Mouse (Mus musculus): ENCODE measurements around the gene Pfkfb3. TPM values are rescaled to one million over a fixed set of nuclear protein-coding genes. Genes with fewer than 3 reads are reported as not detected.

Pfkfb3 gene
- polyA plus RNA-seq, 1 experiment from 2014 or later = 15.5 TPM

GRCm38 (mm10) chr2:11436353-11436752 is 117.5 kb downstream of the Pfkfb3 start:
- Histone ChIP-seq H3K4me1 (peaks cover 17% of the 10 kb centered on the region), H3K27me3 (ENCODE audit: poor library complexity, severe bottlenecking) (no peaks in the 10 kb centered on the region), H3K36me3 (replicated peaks) (no peaks in the 10 kb centered on the region), H3K27ac (no peak overlapping the region), H3K9me3 (no peaks in the 10 kb centered on the region), H3K4me3 (no peak overlapping the region)
- DNase-seq (ENCODE audit: extremely low spot score, low spot score) = no peak
- WGBS = 94% methylated on average over 11 of the region's 11 CpGs

GRCm38 (mm10) chr2:11433353-11433752 is 120.5 kb downstream of the Pfkfb3 start:
- Histone ChIP-seq H3K9me3 (no peaks in the 10 kb centered on the region), H3K27ac (no peak overlapping the region), H3K36me3 (replicated peaks) (no peaks in the 10 kb centered on the region), H3K4me3 (no peak overlapping the region), H3K27me3 (ENCODE audit: poor library complexity, severe bottlenecking) (no peaks in the 10 kb centered on the region), H3K4me1 (peaks cover 26% of the 10 kb centered on the region)
- no peak for DNase-seq (ENCODE audit: extremely low spot score, low spot score)
- WGBS = 83% methylated on average over 5 of the region's 5 CpGs

DNA sequence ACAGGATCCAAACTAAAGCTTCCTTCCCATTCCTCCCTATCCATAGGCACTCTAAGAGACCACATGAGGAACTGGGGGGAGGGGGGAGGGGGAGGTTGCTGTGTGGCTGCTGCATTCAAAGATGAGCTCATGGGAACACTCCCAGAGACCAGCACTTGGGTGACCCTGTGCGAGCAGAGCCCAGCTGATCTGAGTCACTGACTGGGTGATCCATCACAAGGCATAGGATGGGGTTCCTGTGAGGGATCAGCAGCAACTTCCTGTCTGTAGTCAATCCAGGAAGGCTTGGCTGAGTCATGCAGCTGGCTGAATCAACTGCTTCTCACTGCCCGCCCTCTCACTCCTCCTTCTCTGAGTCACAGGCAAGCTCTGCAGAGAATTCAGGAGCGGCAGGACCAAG is 124.3 kb downstream of the Pfkfb3 start:
- WGBS = 54% methylated on average over 3 of the region's 3 CpGs
- DNase-seq (ENCODE audit: extremely low spot score, low spot score) = no peak
- Histone ChIP-seq H3K9me3 (no peaks in the 10 kb centered on the region), H3K27me3 (ENCODE audit: poor library complexity, severe bottlenecking) (no peaks in the 10 kb centered on the region), H3K4me1 (peaks cover 28% of the 10 kb centered on the region), H3K4me3 (no peak overlapping the region), H3K27ac (peak overlapping the region; percentile 22; the same call in 1 of the 2 replicates), H3K36me3 (replicated peaks) (no peaks in the 10 kb centered on the region)

DNA sequence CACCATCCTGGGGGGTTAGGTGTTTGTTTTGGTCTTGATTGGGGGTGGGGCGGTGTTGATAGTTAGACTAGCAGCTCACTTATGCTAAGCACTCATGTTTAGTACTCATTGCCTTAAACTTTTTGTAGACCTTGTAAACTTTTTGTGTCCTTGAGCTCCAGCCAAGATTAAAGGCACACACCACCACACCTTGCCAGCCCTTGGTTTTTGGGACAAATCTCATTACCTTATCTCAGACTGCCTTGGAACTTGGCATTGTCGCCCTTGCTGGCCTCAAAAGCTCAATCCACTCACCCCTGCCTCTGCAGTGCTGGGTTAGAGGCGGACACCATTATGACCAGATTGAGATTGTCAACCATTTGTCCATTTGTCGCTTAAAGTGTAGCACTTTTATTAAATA is 125.3 kb downstream of the Pfkfb3 start:
- H3K36me3 ChIP-seq (replicated peaks) = no peaks in the 10 kb centered on the region
- DNase-seq (ENCODE audit: extremely low spot score, low spot score) = no peak
- no peaks in the 10 kb centered on the region for H3K27me3 ChIP-seq (ENCODE audit: poor library complexity, severe bottlenecking)
- 93% methylated on average over 4 of the region's 4 CpGs for WGBS
- peaks cover 19% of the 10 kb centered on the region for H3K4me1 ChIP-seq
- no peak overlapping the region for H3K4me3 ChIP-seq
- H3K27ac ChIP-seq = no peak overlapping the region
- H3K9me3 ChIP-seq = no peaks in the 10 kb centered on the region

- no peak overlapping the region for H3K4me3 ChIP-seq
- no peak overlapping the region for H3K27ac ChIP-seq
- H3K36me3 ChIP-seq (replicated peaks) = no peaks in the 10 kb centered on the region
- H3K9me3 ChIP-seq = no peaks in the 10 kb centered on the region
- peaks cover 15% of the 10 kb centered on the region for H3K4me1 ChIP-seq
- H3K27me3 ChIP-seq (ENCODE audit: poor library complexity, severe bottlenecking) = no peaks in the 10 kb centered on the region
- DNase-seq (ENCODE audit: extremely low spot score, low spot score) = no peak
- 89% methylated on average over 6 of the region's 6 CpGs for whole genome bisulfite sequencing
Measured at GRCm38 (mm10) chr2:11427596-11427995, 126.3 kb downstream of the Pfkfb3 start.

GRCm38 (mm10) chr2:11426379-11426778 is 127.5 kb downstream of the Pfkfb3 start:
- Histone ChIP-seq H3K27ac (no peak overlapping the region), H3K4me3 (no peak overlapping the region), H3K9me3 (no peaks in the 10 kb centered on the region), H3K27me3 (ENCODE audit: poor library complexity, severe bottlenecking) (no peaks in the 10 kb centered on the region), H3K4me1 (peaks cover 15% of the 10 kb centered on the region), H3K36me3 (replicated peaks) (no peaks in the 10 kb centered on the region)
- DNase-seq (ENCODE audit: extremely low spot score, low spot score) = no peak
- 71% methylated on average over 3 of the region's 3 CpGs for WGBS

DNA sequence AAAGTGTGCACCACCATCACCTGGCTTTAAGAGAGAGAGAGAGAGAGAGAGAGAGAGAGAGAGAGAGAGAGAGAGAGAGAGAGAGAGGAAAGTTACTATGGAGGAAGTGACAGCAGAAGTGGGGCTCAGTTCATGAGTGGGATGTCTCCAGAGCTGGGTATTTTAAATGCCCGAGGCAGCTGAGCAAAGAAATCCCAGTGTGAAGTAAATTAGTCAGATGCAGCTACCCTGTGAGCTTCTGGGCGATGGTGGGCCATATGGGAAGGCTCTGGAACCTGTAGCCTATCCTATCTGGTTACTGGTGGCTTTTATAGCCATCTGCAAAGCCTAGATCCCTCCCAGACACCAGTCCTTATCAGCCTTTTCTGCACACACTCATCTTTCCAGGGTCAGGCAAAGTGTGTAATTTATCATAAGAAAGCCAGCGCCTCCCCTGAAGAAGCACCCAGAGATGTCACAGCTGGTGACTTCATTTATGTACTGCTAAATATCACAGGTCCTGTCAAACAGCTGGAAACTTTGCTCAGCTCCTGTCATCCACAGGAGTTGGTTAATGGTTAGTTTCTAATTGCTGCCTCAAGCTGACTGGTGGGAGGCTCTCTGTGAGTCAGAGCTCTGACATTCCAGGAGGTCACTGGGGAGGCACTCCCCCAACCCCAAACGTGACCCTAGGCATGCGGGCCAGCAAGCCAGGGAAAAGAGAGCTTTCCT is 128.3 kb downstream of the Pfkfb3 start:
- 51% methylated on average over 5 of the region's 5 CpGs for WGBS

DNA sequence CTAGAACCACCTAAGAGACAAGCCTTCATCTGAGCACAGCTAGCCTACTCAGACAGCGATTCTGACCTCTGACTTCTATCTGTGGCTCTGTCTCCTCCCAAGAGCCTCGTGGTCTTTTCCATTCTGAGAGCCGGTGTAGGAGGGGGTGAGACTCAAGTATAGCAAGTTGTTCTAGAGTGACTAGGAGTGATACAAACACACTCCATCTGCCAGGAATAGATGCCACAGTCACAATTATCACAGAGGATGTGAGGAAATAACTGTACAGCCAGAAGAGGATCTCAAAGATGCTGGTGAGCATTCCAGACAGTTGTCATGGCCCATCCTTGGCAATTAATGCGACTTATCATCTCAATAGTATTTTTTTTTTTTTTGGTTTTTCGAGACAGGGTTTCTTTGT is 129.6 kb downstream of the Pfkfb3 start:
- Histone ChIP-seq H3K4me1 (peaks cover 7% of the 10 kb centered on the region), H3K27ac (no peak overlapping the region), H3K9me3 (no peaks in the 10 kb centered on the region), H3K36me3 (replicated peaks) (no peaks in the 10 kb centered on the region), H3K4me3 (no peak overlapping the region), H3K27me3 (ENCODE audit: poor library complexity, severe bottlenecking) (no peaks in the 10 kb centered on the region)
- no peak for DNase-seq (ENCODE audit: extremely low spot score, low spot score)
- WGBS = 85% methylated on average over 5 of the region's 5 CpGs

More for the DNA sequence above, 128.3 kb downstream of the Pfkfb3 start:
- H3K4me3 ChIP-seq = no peak overlapping the region
- H3K27ac ChIP-seq = no peak overlapping the region
- H3K36me3 ChIP-seq (replicated peaks) = no peaks in the 10 kb centered on the region
- H3K4me1 ChIP-seq = peaks cover 15% of the 10 kb centered on the region
- DNase-seq (ENCODE audit: extremely low spot score, low spot score) = no peak
- no peaks in the 10 kb centered on the region for H3K9me3 ChIP-seq
- H3K27me3 ChIP-seq (ENCODE audit: poor library complexity, severe bottlenecking) = no peaks in the 10 kb centered on the region

GRCm38 (mm10) chr2:11423421-11423820 is 130.5 kb downstream of the Pfkfb3 start:
- no peaks in the 10 kb centered on the region for H3K36me3 ChIP-seq (replicated peaks)

DNA sequence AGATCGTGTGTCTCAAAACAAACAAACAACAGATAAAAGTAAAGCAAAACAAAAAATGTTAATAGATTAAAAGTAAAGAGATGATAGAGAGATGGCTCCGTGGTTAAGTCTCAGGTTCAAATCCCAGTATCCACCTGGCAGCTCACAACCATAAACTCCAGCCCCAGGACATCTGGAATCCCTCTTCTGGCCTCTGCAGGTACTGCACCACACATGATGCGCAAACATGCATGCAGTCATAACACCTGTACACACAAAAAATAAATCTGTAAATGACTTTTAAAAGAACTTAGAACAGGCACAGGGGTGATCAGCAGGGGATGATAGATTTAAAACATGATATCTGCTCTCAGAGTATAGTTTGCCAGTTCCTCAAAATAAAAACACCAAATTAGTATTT is 131.5 kb downstream of the Pfkfb3 start:
- H3K4me1 ChIP-seq = peaks cover 6% of the 10 kb centered on the region
- H3K36me3 ChIP-seq (replicated peaks) = no peaks in the 10 kb centered on the region
- no peak for DNase-seq (ENCODE audit: extremely low spot score, low spot score)
- no peaks in the 10 kb centered on the region for H3K9me3 ChIP-seq
- H3K27ac ChIP-seq = no peak overlapping the region
- no peaks in the 10 kb centered on the region for H3K27me3 ChIP-seq (ENCODE audit: poor library complexity, severe bottlenecking)
- WGBS = 84% methylated on average over 3 of the region's 3 CpGs
- H3K4me3 ChIP-seq = no peak overlapping the region

More at GRCm38 (mm10) chr2:11423421-11423820, 130.5 kb downstream of the Pfkfb3 start:
- no peaks in the 10 kb centered on the region for H3K27me3 ChIP-seq (ENCODE audit: poor library complexity, severe bottlenecking)
- no peaks in the 10 kb centered on the region for H3K9me3 ChIP-seq
- no peak for DNase-seq (ENCODE audit: extremely low spot score, low spot score)
- no peak overlapping the region for H3K27ac ChIP-seq
- H3K4me1 ChIP-seq = peaks cover 6% of the 10 kb centered on the region
- 88% methylated on average over 2 of the region's 2 CpGs for WGBS
- no peak overlapping the region for H3K4me3 ChIP-seq

Other genes with a start within 250 kb of the Pfkfb3 start
- 203 and 213 TPM in 2 replicates for gene Rbm17, start 50.1 kb upstream of the Pfkfb3 start, polyA plus RNA-seq (2016; fragmentation: Nextera tagmentation; extraction: Ambion mirVana)
- not detected in 2 replicates for gene Gm17490, start 72.2 kb upstream of the Pfkfb3 start, polyA plus RNA-seq (2016; fragmentation: Nextera tagmentation; extraction: Ambion mirVana)
- gene Il2ra, start 88.7 kb upstream of the Pfkfb3 start, polyA plus RNA-seq (2016; fragmentation: Nextera tagmentation; extraction: Ambion mirVana) = not detected in 2 replicates
- gene Il15ra, start 151.2 kb upstream of the Pfkfb3 start, polyA plus RNA-seq (2016; fragmentation: Nextera tagmentation; extraction: Ambion mirVana) = 0.31 and 0.55 TPM in 2 replicates
- 104 TPM in 2 replicates for gene Fbh1, start 223.5 kb upstream of the Pfkfb3 start, polyA plus RNA-seq (2016; fragmentation: Nextera tagmentation; extraction: Ambion mirVana)
- 46.4 and 53.9 TPM in 2 replicates for gene Ankrd16, start 223.8 kb upstream of the Pfkfb3 start, polyA plus RNA-seq (2016; fragmentation: Nextera tagmentation; extraction: Ambion mirVana)